Mouse (Mus musculus) spleen, adult 2 months (tissue): Measurements from ENCODE around the gene Tspoap1.

ENCODE experiments used
- CTCF ChIP-seq: fragments of 200-500 bp; IDR thresholded peaks from 2 replicates; pipeline ENCODE4 v1.5.1; 2011; ENCODE audit warnings: mild to moderate bottlenecking, inconsistent platforms; ENCODE audit not compliant: insufficient read depth, insufficient read length, insufficient replicate concordance; ENCODE audit errors: extremely low read depth
- POLR2A ChIP-seq: fragments of 200-500 bp; IDR thresholded peaks from 2 replicates; pipeline ENCODE4 v1.6.1; 2011; ENCODE audit warnings: low read depth, low read length, inconsistent platforms

DNA sequence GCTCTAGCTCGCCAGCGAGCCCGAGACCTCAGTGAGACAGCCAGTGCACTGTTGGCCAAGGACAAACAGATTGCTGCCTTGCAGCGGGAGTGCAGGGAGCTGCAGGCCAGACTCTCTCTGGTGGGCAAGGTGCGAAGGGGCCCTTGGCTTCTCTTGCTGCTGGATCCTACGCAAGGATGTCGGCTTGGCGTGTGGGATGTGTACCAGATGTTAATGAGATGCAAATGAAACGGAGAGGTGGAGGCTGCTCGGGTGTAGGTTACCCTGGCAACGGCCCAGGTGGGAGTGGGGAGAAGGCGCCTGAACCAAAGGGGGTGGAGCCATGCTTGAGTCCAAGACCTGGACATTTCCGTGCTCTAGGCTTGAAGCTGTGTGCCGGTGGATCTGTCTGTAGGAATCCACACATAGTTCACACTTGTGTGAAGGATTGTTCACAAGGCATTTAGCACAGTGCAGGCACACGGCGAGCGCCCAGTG, 3.2 kb downstream of the Tspoap1 start:
- TF ChIP-seq CTCF (no peak), POLR2A (no peak)
